Mouse (Mus musculus) lung, adult 2 months (tissue): ENCODE results near the gene Uhrf1bp1.

Experiments
- CTCF ChIP-seq: fragments of 200-500 bp; IDR thresholded peaks from 2 replicates; pipeline ENCODE4 v1.5.1; 2011; ENCODE audit warnings: mild to moderate bottlenecking, low read length, control low read depth; ENCODE audit not compliant: insufficient read depth
- POLR2A ChIP-seq: fragments of 200-500 bp; IDR thresholded peaks from 2 replicates; pipeline ENCODE4 v1.6.1; 2011; ENCODE audit warnings: low read depth, mild to moderate bottlenecking, control low read depth, low read length, borderline replicate concordance; ENCODE audit errors: extremely low read depth

GRCm38 (mm10) chr17:27935091-27935490 lies 78.8 kb downstream of the Uhrf1bp1 start:
- TF ChIP-seq POLR2A (no peak), CTCF (no peak)
